Mouse (Mus musculus): ENCODE data around the gene Mgat5.

DNA sequence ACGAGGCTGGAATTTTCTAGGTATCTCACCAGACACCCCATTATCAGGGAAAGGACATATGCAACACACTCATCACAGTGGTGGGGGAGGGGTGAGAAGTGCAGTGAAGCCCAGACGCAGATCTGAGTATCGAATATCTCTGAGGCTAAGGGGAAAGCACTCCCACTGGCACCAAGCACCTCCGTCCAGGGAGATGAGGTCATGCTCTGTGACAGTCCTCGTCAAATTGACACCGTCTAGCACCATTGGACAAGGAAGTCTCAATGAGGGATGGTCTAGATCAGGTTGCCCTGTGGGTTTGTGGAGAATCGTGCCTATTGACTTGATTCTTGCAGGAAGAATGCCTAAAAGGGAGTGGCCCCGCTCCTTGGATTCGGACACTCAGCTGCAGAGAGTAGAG, 293.9 kb downstream of the Mgat5 start:
- TF ChIP-seq ZC3H11A (IDR thresholded peaks at IDR 0.05; ENCODE audit: borderline replicate concordance, low read depth, low read length) (no peak), CHD2 (IDR thresholded peaks at IDR 0.05; ENCODE audit: low read depth, low read length) (no peak), HCFC1 (IDR thresholded peaks at IDR 0.05; ENCODE audit: borderline replicate concordance, insufficient read depth, low read length) (no peak), ZNF384 (IDR thresholded peaks at IDR 0.05; ENCODE audit: low read depth, low read length) (no peak), MAFK (IDR thresholded peaks at IDR 0.05; ENCODE audit: insufficient read depth, low read depth, low read length) (no peak)
